Mouse (Mus musculus) CH12.LX (cell line): ENCODE data around the gene Gm20683. TPM values are rescaled to one million over a fixed set of nuclear protein-coding genes. Genes with fewer than 3 reads are reported as not detected.

Source experiments
- DNase-seq: peaks from one replicate; pipeline ENCODE4 v3.0.0-alpha.2; 2013; ENCODE audit errors: extremely low read depth
- H3K27ac ChIP-seq: 2 replicates; pipeline ENCODE4 v1.5.1; 2012; ENCODE audit warnings: low read depth, mild to moderate bottlenecking, control low read depth, moderate library complexity; ENCODE audit not compliant: insufficient read depth
- H3K27me3 ChIP-seq: replicated peaks from 2 replicates; pipeline ENCODE3; 2012; ENCODE audit warnings: inconsistent platforms
- H3K36me3 ChIP-seq, 2 experiments: replicated peaks in 1 of 2; 2 replicates each; pipeline versions ENCODE3 to v1.6.1; 2012; ENCODE audit warnings: inconsistent platforms in 1 of 2, low read length in 1 of 2, mild to moderate bottlenecking in 1 of 2, mixed read lengths in 1 of 2, moderate library complexity in 1 of 2; ENCODE audit not compliant: control insufficient read depth in 1 of 2, insufficient read depth in 1 of 2
- H3K4me1 ChIP-seq, 2 experiments: 2 replicates each; pipeline ENCODE4 v1.6.1; 2012; ENCODE audit warnings: inconsistent platforms in 1 of 2, moderate library complexity in 1 of 2; ENCODE audit not compliant: insufficient read depth in 2 of 2, control insufficient read depth in 1 of 2
- H3K4me2 ChIP-seq: 2 replicates; pipeline ENCODE4 v1.6.1; 2012; ENCODE audit warnings: low read depth, mild to moderate bottlenecking, control low read depth; ENCODE audit not compliant: poor library complexity, insufficient read depth, severe bottlenecking
- H3K4me3 ChIP-seq, 3 experiments: fragments of 150-350 bp in 1 of 3; sonication (generic) in 1 of 3; replicated peaks in 1 of 3; 2 replicates each; pipeline versions ENCODE3 to v1.5.1; 2011 to 2012; ENCODE audit warnings: low read depth in 2 of 3, low read length in 2 of 3, mild to moderate bottlenecking in 2 of 3, moderate library complexity in 2 of 3, control low read depth in 1 of 3, improper control_type of control experiment in 1 of 3, inconsistent platforms in 1 of 3, mixed read lengths in 1 of 3; ENCODE audit not compliant: poor library complexity in 1 of 3
- H3K79me2 ChIP-seq: replicated peaks from 2 replicates; pipeline ENCODE4 v1.6.1; 2012; ENCODE audit warnings: mild to moderate bottlenecking, moderate library complexity; ENCODE audit not compliant: control insufficient read depth, poor library complexity, insufficient read depth, severe bottlenecking; ENCODE audit errors: extremely low read depth
- H3K9ac ChIP-seq: 2 replicates; pipeline ENCODE4 v1.6.1; 2012; ENCODE audit warnings: low read depth, mild to moderate bottlenecking, control low read depth, moderate library complexity; ENCODE audit not compliant: insufficient read depth
- H3K9me3 ChIP-seq: replicated peaks from 2 replicates; pipeline ENCODE3; 2012; ENCODE audit warnings: low read length, inconsistent platforms, mixed read lengths
- E2F4 ChIP-seq: IDR thresholded peaks from 2 replicates; pipeline ENCODE4 v1.6.1; 2011; ENCODE audit warnings: low read depth, low read length, improper control_type of control experiment; ENCODE audit not compliant: insufficient replicate concordance
- EP300 ChIP-seq: IDR thresholded peaks from 2 replicates; pipeline ENCODE4 v1.6.1; 2011; ENCODE audit warnings: low read length, improper control_type of control experiment
- HCFC1 ChIP-seq: IDR thresholded peaks from 2 replicates; pipeline ENCODE4 v1.6.1; 2012; ENCODE audit warnings: low read depth, mild to moderate bottlenecking, inconsistent platforms, low read length, improper control_type of control experiment
- IRF4 ChIP-seq: IDR thresholded peaks from 2 replicates; pipeline ENCODE4 v1.6.1; 2014; ENCODE audit warnings: low read depth, mild to moderate bottlenecking, inconsistent platforms, low read length, improper control_type of control experiment
- JUN ChIP-seq: IDR thresholded peaks from 2 replicates; pipeline ENCODE4 v1.6.1; 2011; ENCODE audit warnings: low read depth, mild to moderate bottlenecking, low read length, improper control_type of control experiment, moderate library complexity; ENCODE audit not compliant: insufficient read depth
- KAT2A ChIP-seq: IDR thresholded peaks from 2 replicates; pipeline ENCODE4 v1.6.1; 2012; ENCODE audit warnings: low read length, improper control_type of control experiment, inconsistent platforms; ENCODE audit not compliant: insufficient replicate concordance
- MAFK ChIP-seq: IDR thresholded peaks from 2 replicates; pipeline ENCODE4 v1.6.1; 2011; ENCODE audit warnings: low read length, improper control_type of control experiment; ENCODE audit not compliant: insufficient replicate concordance
- MAX ChIP-seq: IDR thresholded peaks from 2 replicates; pipeline ENCODE4 v1.6.1; 2011; ENCODE audit warnings: low read length, improper control_type of control experiment
- MXI1 ChIP-seq: IDR thresholded peaks from 2 replicates; pipeline ENCODE4 v1.6.1; 2011; ENCODE audit warnings: mild to moderate bottlenecking, low read depth, low read length, improper control_type of control experiment
- MYC ChIP-seq: IDR thresholded peaks from 2 replicates; pipeline ENCODE4 v1.6.1; 2011; ENCODE audit warnings: low read depth, mild to moderate bottlenecking, improper control_type of control experiment, low read length
- NELFE ChIP-seq: IDR thresholded peaks from 2 replicates; pipeline ENCODE4 v1.6.1; 2011; ENCODE audit warnings: low read depth, low read length, improper control_type of control experiment
- NRF1 ChIP-seq: IDR thresholded peaks from 2 replicates; pipeline ENCODE4 v1.6.1; 2014; ENCODE audit warnings: low read depth, mild to moderate bottlenecking, inconsistent platforms, low read length, improper control_type of control experiment, moderate library complexity
- PAX5 ChIP-seq: IDR thresholded peaks from 2 replicates; pipeline ENCODE4 v1.6.1; 2012; ENCODE audit warnings: low read length, inconsistent platforms, mixed read lengths
- POLR2AphosphoS2 ChIP-seq: IDR thresholded peaks from 2 replicates; pipeline ENCODE4 v1.6.1; 2011; ENCODE audit warnings: low read depth, low read length, improper control_type of control experiment
- RCOR1 ChIP-seq: conservative IDR thresholded peaks from 2 replicates; pipeline ENCODE4 v1.6.1; 2012; ENCODE audit warnings: low read depth, mild to moderate bottlenecking, inconsistent platforms, low read length, improper control_type of control experiment
- TBP ChIP-seq: conservative IDR thresholded peaks from 2 replicates; pipeline ENCODE4 v1.6.1; 2011; ENCODE audit warnings: low read depth, low read length, improper control_type of control experiment
- TCF12 ChIP-seq: IDR thresholded peaks from 2 replicates; pipeline ENCODE4 v1.6.1; 2014; ENCODE audit warnings: low read depth, mild to moderate bottlenecking, inconsistent platforms, low read length, improper control_type of control experiment
- UBTF ChIP-seq: IDR thresholded peaks from 2 replicates; pipeline ENCODE4 v1.6.1; 2012; ENCODE audit warnings: low read depth, mild to moderate bottlenecking, inconsistent platforms, low read length, improper control_type of control experiment, moderate library complexity
- ZKSCAN1 ChIP-seq: IDR thresholded peaks from 2 replicates; pipeline ENCODE4 v1.6.1; 2012; ENCODE audit warnings: low read depth, inconsistent platforms, low read length, improper control_type of control experiment, borderline replicate concordance
- dilution Hi-C: fragments of 300-500 bp; cut with MboI; formaldehyde crosslinking; loops from 2 replicates; pipeline ENCODE4 v1.14.3; 2020; ENCODE audit warnings: low sequenced_read_pairs; ENCODE audit not compliant: extremely low pct_unique_long_range_greater_than_20kb, extremely low pct_ligation_motif_present
- in situ Hi-C: fragments of 300-500 bp; cut with MboI; formaldehyde crosslinking; loops from 3 replicates; pipeline ENCODE4 v1.14.3; 2019; ENCODE audit warnings: low sequenced_read_pairs, low pct_ligation_motif_present, low pct_unique_long_range_greater_than_20kb, mixed read lengths
- polyA plus RNA-seq: library from polyadenylated mRNA; unstranded; fragments of >175 nt; gene quantifications from 2 replicates; pipeline ENCODE4 v1.2.1, GENCODE M21; 2012; ENCODE audit warnings: low read depth; ENCODE audit not compliant: insufficient read length
- total RNA-seq, 2 experiments: library from RNA; depleted of rRNA; stranded (reverse); fragments of 300-350 nt in 1 of 2; fragments of >200 nt in 1 of 2; gene quantifications; 2 replicates each; pipeline ENCODE4 v1.2.3; 2012 to 2014

Gm20683 gene
- total and polyA plus RNA-seq, 3 experiments = 1.3 to 4.8 (median 3.8) TPM

- dilution Hi-C loops (no loop called here), in situ Hi-C loops (no loop called here)
- peaks cover 1% of the 10 kb centered on the region for H3K27me3 ChIP-seq
- no peak overlapping the region for H3K9ac ChIP-seq
- H3K4me1 ChIP-seq = peaks cover 26 to 59% of the 10 kb centered on the region in 2 experiments
- H3K36me3 ChIP-seq = peaks cover 49 to 70% of the 10 kb centered on the region in 2 experiments
- no peak overlapping the region for H3K27ac ChIP-seq
- DNase-seq = no peak
- TF ChIP-seq NRF1 (no peak), PAX5 (no peak), TCF12 (no peak), NELFE (no peak), RCOR1 (no peak), E2F4 (no peak), KAT2A (no peak), JUN (no peak), HCFC1 (no peak), UBTF (no peak), POLR2AphosphoS2 (no peak)
- H3K9me3 ChIP-seq = no peaks in the 10 kb centered on the region
- H3K4me3 ChIP-seq = no peak overlapping the region
- no peak overlapping the region for H3K4me2 ChIP-seq
- peaks cover 14% of the 10 kb centered on the region for H3K79me2 ChIP-seq
Observed at GRCm38 (mm10) chr17:25827546-25828222, 13.9 kb downstream of the Gm20683 start.

DNA sequence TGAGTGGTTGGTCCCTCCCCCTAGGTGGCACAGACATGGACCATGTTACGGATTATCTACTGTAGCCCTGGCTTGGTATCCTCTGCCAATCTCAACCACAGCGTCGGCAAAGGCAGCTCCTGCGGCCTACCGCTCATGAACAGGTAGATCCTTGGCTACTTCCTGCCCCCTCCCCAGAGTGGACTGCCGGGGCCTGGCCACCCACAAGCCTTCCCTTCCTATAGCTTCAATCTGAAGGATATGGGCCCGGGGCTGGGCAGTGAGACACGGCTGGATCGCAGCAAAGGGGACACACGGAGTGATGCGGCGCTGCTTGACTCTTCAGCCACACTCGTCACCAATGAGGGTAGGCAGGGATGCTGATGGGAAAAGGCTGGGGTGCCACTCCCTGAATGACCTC, 14.6 kb downstream of the Gm20683 start:
- dilution Hi-C loops = no loop called here
- in situ Hi-C loops = no loop called here
- peaks cover 9% of the 10 kb centered on the region for H3K79me2 ChIP-seq

More for the DNA sequence above, 14.6 kb downstream of the Gm20683 start:
- no peak for DNase-seq
- Histone ChIP-seq H3K9me3 (no peaks in the 10 kb centered on the region), H3K4me3 (no peak overlapping the region), H3K4me2 (no peak overlapping the region), H3K4me1 (peaks cover 26 to 59% of the 10 kb centered on the region in 2 experiments), H3K36me3 (peaks cover 49 to 70% of the 10 kb centered on the region in 2 experiments), H3K27ac (no peak overlapping the region), H3K27me3 (peaks cover 8% of the 10 kb centered on the region)
- TF ChIP-seq TBP = no peak
- TF ChIP-seq JUN = no peak
- TF ChIP-seq EP300 = no peak
- no peak for TF ChIP-seq MAFK
- TF ChIP-seq MAX = no peak
- TF ChIP-seq MXI1 = no peak
- no peak for TF ChIP-seq IRF4
- no peak for TF ChIP-seq ZKSCAN1
- TF ChIP-seq HCFC1 = no peak
- TF ChIP-seq MYC = no peak
- TF ChIP-seq TCF12 = no peak
- TF ChIP-seq UBTF = no peak
- no peak for TF ChIP-seq E2F4
- TF ChIP-seq, all 38 proteins: peak for 0
- no peak overlapping the region for H3K9ac ChIP-seq
